ENCODE assay signal across 8 mouse cellular contexts in the genomic region with DNA sequence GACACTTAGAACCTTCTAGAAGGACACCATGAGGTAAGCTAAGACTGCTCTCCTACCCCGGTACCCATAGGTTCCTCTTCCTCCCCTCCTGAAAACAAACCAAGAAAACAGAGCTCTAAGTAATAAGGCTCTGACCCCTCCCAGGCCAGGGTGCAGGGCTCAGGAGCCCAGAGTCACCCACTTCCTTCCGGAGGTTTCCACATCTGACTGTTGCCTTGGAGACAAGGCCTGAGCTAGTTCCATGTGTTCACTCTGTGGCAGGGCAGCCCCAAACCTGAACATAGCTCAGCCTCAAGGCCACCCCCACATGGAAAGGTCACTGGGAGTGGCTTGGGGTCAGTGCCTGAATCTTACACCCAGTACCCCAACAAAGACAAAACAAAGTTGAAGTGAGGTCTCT. TPM values are rescaled to one million over a fixed set of nuclear protein-coding genes. Genes with fewer than 3 reads are reported as not detected.
A peak's percentile ranks its signal among the peaks of the same experiment; 100 is the strongest.
DNase-seq lines count a peak whose midpoint lies in the region; ATAC-seq lines count a peak whose summit lies in the region.

No protein-coding gene starts in this region.

- WGBS in liver, embryonic 15.5 days (ENCODE audit: insufficient replicate concordance), result 11% methylated on average over 2 of the region's 2 CpGs
- WGBS in forebrain, embryonic 13.5 days, result 89% methylated on average over 2 of the region's 2 CpGs

- no peaks in the 10 kb centered on the region for H3K9me3 ChIP-seq in liver, embryonic 15.5 days (replicated peaks)
- no peaks in the 10 kb centered on the region for H3K9me3 ChIP-seq in forebrain, embryonic 13.5 days (replicated peaks)

- H3K4me2 ChIP-seq in liver, embryonic 15.5 days, result peak overlapping the region; percentile 43; the same call in 1 of the 2 replicates
- H3K4me2 ChIP-seq in forebrain, embryonic 13.5 days, result no peak overlapping the region

- H3K27ac ChIP-seq in liver, embryonic 15.5 days (replicated peaks), result peak overlapping the region; percentile 76
- no peak overlapping the region for H3K27ac ChIP-seq in forebrain, embryonic 13.5 days

- peaks cover 38% of the 10 kb centered on the region for H3K36me3 ChIP-seq in liver, embryonic 15.5 days (replicated peaks)
- peaks cover 42% of the 10 kb centered on the region for H3K36me3 ChIP-seq in forebrain, embryonic 13.5 days (ENCODE audit: poor library complexity, severe bottlenecking)

- 0 out of 2 replicates have a peak overlapping the region, but pooled peaks have one; percentile 16 for H3K9ac ChIP-seq in liver, embryonic 15.5 days
- H3K9ac ChIP-seq in forebrain, embryonic 13.5 days, result no peak overlapping the region

- H3K4me3 ChIP-seq in liver, embryonic 15.5 days (replicated peaks), result no peak overlapping the region
- H3K4me3 ChIP-seq in forebrain, embryonic 13.5 days, result no peak overlapping the region

- no peaks in the 10 kb centered on the region for H3K27me3 ChIP-seq in liver, embryonic 15.5 days
- no peaks in the 10 kb centered on the region for H3K27me3 ChIP-seq in forebrain, embryonic 13.5 days

- ATAC-seq in liver, embryonic 15.5 days (ENCODE audit: insufficient read depth), result peak; percentile 10; the same call in 1 of the 2 replicates
- ATAC-seq in forebrain, embryonic 13.5 days, result no peak

- DNase-seq in A20 (ENCODE audit: low read depth, low spot score), result peak; percentile 93
- peak; percentile 62 for DNase-seq in R1 (ENCODE audit: low read depth, low spot score)
- DNase-seq in heart, postnatal 10 days, result peak; percentile 59
- DNase-seq in spleen, adult 18-20 months, result peak; percentile 72 to 86
- no peak for DNase-seq in ovary, postnatal 14 days (ENCODE audit: low spot score)
- DNase-seq in cerebellum, adult 9-11 months, result no peak

- peaks cover 96% of the 10 kb centered on the region for H3K4me1 ChIP-seq in liver, embryonic 15.5 days (replicated peaks)
- peaks cover 19% of the 10 kb centered on the region for H3K4me1 ChIP-seq in forebrain, embryonic 13.5 days

- intact Hi-C loops in heart, postnatal 10 days (cut with DNase I), result no loop called here

RNA-seq across cellular contexts. Expression of a gene that starts 6.6 kb away (rescaled TPM):
- 10 to 100 TPM; 10.1 to 11.3 TPM for total RNA-seq in heart, postnatal 10 days (2021)
- polyA plus RNA-seq in liver, embryonic 15.5 days (2015; fragmentation: Nextera tagmentation; extraction: Ambion mirVana), result 28.0 and 31.6 TPM in 2 replicates
- 47.9 and 51.6 TPM in 2 replicates for polyA plus RNA-seq in forebrain, embryonic 13.5 days (2015; fragmentation: Nextera tagmentation; extraction: Ambion mirVana)

RNA-seq across cellular contexts. Expression of a gene that starts 6.8 kb away (rescaled TPM):
- 1 to 10 TPM; 2.9 to 4.1 TPM for total RNA-seq in heart, postnatal 10 days (2021)
- 7.1 and 8.1 TPM in 2 replicates for polyA plus RNA-seq in liver, embryonic 15.5 days (2015; fragmentation: Nextera tagmentation; extraction: Ambion mirVana)
- polyA plus RNA-seq in forebrain, embryonic 13.5 days (2015; fragmentation: Nextera tagmentation; extraction: Ambion mirVana), result 24.5 and 26.3 TPM in 2 replicates

RNA-seq across cellular contexts. Expression of a gene that starts 17.3 kb away (rescaled TPM):
- 100 to 1,000 TPM; 143 to 159 TPM for total RNA-seq in heart, postnatal 10 days (2021)
- 74.9 and 84.6 TPM in 2 replicates for polyA plus RNA-seq in liver, embryonic 15.5 days (2015; fragmentation: Nextera tagmentation; extraction: Ambion mirVana)
- 52.3 and 55.1 TPM in 2 replicates for polyA plus RNA-seq in forebrain, embryonic 13.5 days (2015; fragmentation: Nextera tagmentation; extraction: Ambion mirVana)

RNA-seq across cellular contexts. Expression of a gene that starts 38.3 kb away (rescaled TPM):
- total RNA-seq in heart, postnatal 10 days (2021), result 10 to 100 TPM; 42.2 to 46.4 TPM
- 14.4 and 15.9 TPM in 2 replicates for polyA plus RNA-seq in liver, embryonic 15.5 days (2015; fragmentation: Nextera tagmentation; extraction: Ambion mirVana)
- polyA plus RNA-seq in forebrain, embryonic 13.5 days (2015; fragmentation: Nextera tagmentation; extraction: Ambion mirVana), result 59.2 and 61.2 TPM in 2 replicates

RNA-seq across cellular contexts. Expression of a gene that starts 46.9 kb away (rescaled TPM):
- total RNA-seq in heart, postnatal 10 days (2021), result 10 to 100 TPM; 47.6 to 52.5 TPM
- polyA plus RNA-seq in liver, embryonic 15.5 days (2015; fragmentation: Nextera tagmentation; extraction: Ambion mirVana), result 20.2 and 21.8 TPM in 2 replicates
- 80.2 and 82.9 TPM in 2 replicates for polyA plus RNA-seq in forebrain, embryonic 13.5 days (2015; fragmentation: Nextera tagmentation; extraction: Ambion mirVana)

Comparison
In these comparisons a context has a peak if more than half of its experiments do, and no peak if none do; other contexts are left out.
1. DNase-seq: peak in A20 (single experiment), R1 (single experiment), heart, postnatal 10 days (2 of 2) and spleen, adult 18-20 months (2 of 2); none in ovary, postnatal 14 days (single experiment) and cerebellum, adult 9-11 months (single experiment).